Mouse (Mus musculus): ENCODE results near the gene Hoxb6. TPM values are rescaled to one million over a fixed set of nuclear protein-coding genes. Genes with fewer than 3 reads are reported as not detected.

The Hoxb6 gene
- total and polyA plus RNA-seq, 3 experiments, result 0.53 to 1.1 TPM; not detected in 1

DNA sequence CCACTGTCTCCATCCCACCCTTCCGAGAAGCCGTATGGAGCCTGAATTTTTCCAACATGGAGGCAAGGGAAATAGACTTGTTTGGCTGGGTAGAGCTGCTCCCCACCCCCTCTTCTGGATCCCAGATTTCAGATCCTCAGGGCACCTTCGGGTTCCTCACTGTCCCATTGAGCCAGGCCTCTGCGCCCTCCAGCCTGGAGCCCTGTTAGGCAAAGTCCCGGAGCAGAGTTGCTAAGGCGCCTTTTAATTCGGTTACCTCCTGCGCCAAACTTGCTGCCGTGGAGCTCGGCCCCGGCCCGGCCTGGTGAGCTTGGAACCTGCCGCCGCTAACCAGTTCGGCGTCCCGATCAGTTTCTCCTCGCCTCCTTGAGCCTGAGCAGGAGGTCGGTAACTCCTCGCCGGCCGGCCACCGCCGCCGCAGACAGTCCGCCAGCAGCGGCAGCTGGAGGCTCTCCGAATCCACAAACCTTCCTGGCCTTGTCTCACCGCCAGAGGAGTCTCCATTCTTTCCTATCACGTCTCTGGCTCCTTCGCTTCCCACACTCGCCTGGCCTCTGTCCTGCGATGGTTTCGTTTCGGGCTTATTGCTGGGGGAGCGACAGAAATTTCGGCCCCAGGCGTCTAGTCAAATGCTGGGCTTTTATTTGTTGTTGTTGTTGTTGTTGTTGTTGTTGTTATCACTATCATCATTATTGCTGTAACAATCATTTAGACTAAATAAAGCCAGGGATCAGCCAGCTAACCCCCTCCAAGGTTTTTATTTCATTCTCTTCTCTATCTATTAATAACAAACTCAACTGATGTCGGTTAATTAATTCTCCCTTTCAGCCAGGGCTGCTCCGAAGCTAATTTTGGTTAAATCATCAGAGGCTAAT lies 49.7 kb downstream of the Hoxb6 start:
- in situ Hi-C loops (cut with MboI; ENCODE audit: low pct_ligation_motif_present, low pct_unique_long_range_greater_than_20kb, low sequenced_read_pairs), result no loop called here
- Histone ChIP-seq H3K9me3 (replicated peaks; ENCODE audit: low read length) (peaks cover 8% of the 10 kb centered on the region), H3K9ac (ENCODE audit: insufficient read depth, low read depth) (no peak overlapping the region), H3K4me2 (ENCODE audit: insufficient read depth, low read depth, poor library complexity, severe bottlenecking) (no peak overlapping the region), H3K27ac (ENCODE audit: insufficient read depth, low read depth) (no peak overlapping the region), H3K27me3 (replicated peaks) (peaks cover 10% of the 10 kb centered on the region), H3K79me2 (replicated peaks; ENCODE audit: control insufficient read depth, extremely low read depth, insufficient read depth, poor library complexity, severe bottlenecking) (no peaks in the 10 kb centered on the region), H3K4me1 (ENCODE audit: control insufficient read depth in 1 of 2, insufficient read depth in 2 of 2) (peaks cover 3 to 9% of the 10 kb centered on the region in 2 experiments; a peak in 2 of 4 replicates), H3K36me3 (replicated peaks in 1 of 2; ENCODE audit: control insufficient read depth in 1 of 2, insufficient read depth in 1 of 2, low read length in 1 of 2) (peaks cover 0 to 10% of the 10 kb centered on the region in 2 experiments), H3K4me3 (replicated peaks in 1 of 3; ENCODE audit: low read depth in 2 of 3, low read length in 2 of 3, poor library complexity in 1 of 3) (no peak overlapping the region)
- TF ChIP-seq SMC3 (IDR thresholded peaks at IDR 0.05; ENCODE audit: low read depth, low read length), result no peak
- no peak for TF ChIP-seq NELFE (IDR thresholded peaks at IDR 0.05; ENCODE audit: low read depth, low read length)
- TF ChIP-seq HCFC1 (IDR thresholded peaks at IDR 0.05; ENCODE audit: low read depth, low read length), result no peak
- TF ChIP-seq CHD1 (IDR thresholded peaks at IDR 0.05; ENCODE audit: low read depth, low read length), result no peak
- TF ChIP-seq MAZ (IDR thresholded peaks at IDR 0.05; ENCODE audit: low read depth, low read length), result no peak
- TF ChIP-seq MAX (IDR thresholded peaks at IDR 0.05; ENCODE audit: low read length), result no peak
- TF ChIP-seq ZC3H11A (IDR thresholded peaks at IDR 0.05; ENCODE audit: low read depth, low read length), result no peak
- no peak for TF ChIP-seq GABPA (IDR thresholded peaks at IDR 0.05; ENCODE audit: insufficient replicate concordance, low read depth, low read length)
- no peak for TF ChIP-seq SIN3A (IDR thresholded peaks at IDR 0.05; ENCODE audit: low read length)
- no peak for TF ChIP-seq USF1 (IDR thresholded peaks at IDR 0.05; ENCODE audit: low read depth, low read length)
- TF ChIP-seq MAFK (IDR thresholded peaks at IDR 0.05; ENCODE audit: insufficient replicate concordance, low read length), result no peak
- no peak for TF ChIP-seq IRF4 (IDR thresholded peaks at IDR 0.05; ENCODE audit: low read depth, low read length)
- dilution Hi-C loops (cut with MboI; ENCODE audit: extremely low pct_ligation_motif_present, extremely low pct_unique_long_range_greater_than_20kb, low sequenced_read_pairs), result no loop called here
- DNase-seq (ENCODE audit: extremely low read depth), result no peak

- no peak overlapping the region for H3K27ac ChIP-seq (ENCODE audit: insufficient read depth, low read depth)
- dilution Hi-C loops (cut with MboI; ENCODE audit: extremely low pct_ligation_motif_present, extremely low pct_unique_long_range_greater_than_20kb, low sequenced_read_pairs), result no loop called here
- H3K4me2 ChIP-seq (ENCODE audit: insufficient read depth, low read depth, poor library complexity, severe bottlenecking), result no peak overlapping the region
- peaks cover 0 to 10% of the 10 kb centered on the region in 2 experiments for H3K36me3 ChIP-seq (replicated peaks in 1 of 2; ENCODE audit: control insufficient read depth in 1 of 2, insufficient read depth in 1 of 2, low read length in 1 of 2)
- H3K9me3 ChIP-seq (replicated peaks; ENCODE audit: low read length), result peaks cover 8% of the 10 kb centered on the region
- DNase-seq (ENCODE audit: extremely low read depth), result no peak
- TF ChIP-seq EP300 (IDR thresholded peaks at IDR 0.05; ENCODE audit: low read length), result no peak
- no peak for TF ChIP-seq ZNF384 (IDR thresholded peaks at IDR 0.05; ENCODE audit: low read depth, low read length)
- TF ChIP-seq ZKSCAN1 (IDR thresholded peaks at IDR 0.05; ENCODE audit: borderline replicate concordance, low read depth, low read length), result no peak
- no peak for TF ChIP-seq RAD21 (IDR thresholded peaks at IDR 0.05; ENCODE audit: low read depth, low read length)
- TF ChIP-seq GABPA (IDR thresholded peaks at IDR 0.05; ENCODE audit: insufficient replicate concordance, low read depth, low read length), result no peak
- no peak for TF ChIP-seq MAZ (IDR thresholded peaks at IDR 0.05; ENCODE audit: low read depth, low read length)
- TF ChIP-seq MAFK (IDR thresholded peaks at IDR 0.05; ENCODE audit: insufficient replicate concordance, low read length), result no peak
- no peak overlapping the region for H3K9ac ChIP-seq (ENCODE audit: insufficient read depth, low read depth)
- H3K79me2 ChIP-seq (replicated peaks; ENCODE audit: control insufficient read depth, extremely low read depth, insufficient read depth, poor library complexity, severe bottlenecking), result no peaks in the 10 kb centered on the region
- in situ Hi-C loops (cut with MboI; ENCODE audit: low pct_ligation_motif_present, low pct_unique_long_range_greater_than_20kb, low sequenced_read_pairs), result no loop called here
- H3K4me3 ChIP-seq (replicated peaks in 1 of 3; ENCODE audit: low read depth in 2 of 3, low read length in 2 of 3, poor library complexity in 1 of 3), result no peak overlapping the region
- peaks cover 3 to 9% of the 10 kb centered on the region in 2 experiments; a peak in 2 of 4 replicates for H3K4me1 ChIP-seq (ENCODE audit: control insufficient read depth in 1 of 2, insufficient read depth in 2 of 2)
- H3K27me3 ChIP-seq (replicated peaks), result peaks cover 10% of the 10 kb centered on the region
Measured at GRCm38 (mm10) chr11:96342576-96342930, 50.3 kb downstream of the Hoxb6 start.
